Mouse (Mus musculus) myocyte (in vitro differentiated cells): ENCODE results near the gene Pitpna. TPM values are rescaled to one million over a fixed set of nuclear protein-coding genes. Genes with fewer than 3 reads are reported as not detected.

Experiments used
- H3K27me3 ChIP-seq: one replicate; pipeline ENCODE4 v1.6.1; 2011; ENCODE audit not compliant: control insufficient read depth, insufficient read depth, insufficient read length
- H3K36me3 ChIP-seq: one replicate; pipeline ENCODE4 v1.6.1; 2011; ENCODE audit not compliant: control insufficient read depth, insufficient read depth
- H3K4me2 ChIP-seq: one replicate; pipeline ENCODE4 v1.6.1; 2011; ENCODE audit warnings: low read depth, control low read depth
- H3K4me3 ChIP-seq: one replicate; pipeline ENCODE4 v1.5.1; 2011; ENCODE audit warnings: mild to moderate bottlenecking, control low read depth, moderate library complexity
- H3K79me2 ChIP-seq: one replicate; pipeline ENCODE4 v1.6.1; 2011; ENCODE audit not compliant: control insufficient read depth, insufficient read depth
- H3ac ChIP-seq: one replicate; pipeline ENCODE4 v1.6.1; 2011; ENCODE audit not compliant: control insufficient read depth, insufficient read length
- CEBPB ChIP-seq: IDR thresholded peaks from 2 replicates; pipeline ENCODE4 v1.6.1; 2011; ENCODE audit warnings: mild to moderate bottlenecking, moderate library complexity; ENCODE audit not compliant: poor library complexity, insufficient read depth, severe bottlenecking
- E2F4 ChIP-seq: IDR thresholded peaks from one replicate; pipeline ENCODE4 v1.6.1; 2011; ENCODE audit warnings: mild to moderate bottlenecking, control low read depth, moderate library complexity; ENCODE audit not compliant: insufficient read depth
- MAX ChIP-seq: IDR thresholded peaks from one replicate; pipeline ENCODE4 v1.6.1; 2011; ENCODE audit warnings: low read depth, mild to moderate bottlenecking, control low read depth
- MYOD1 ChIP-seq, 3 experiments: IDR thresholded peaks; one replicate each; pipeline ENCODE4 v1.6.1; 2011; ENCODE audit warnings: control low read depth in 2 of 3, low read depth in 2 of 3, mild to moderate bottlenecking in 2 of 3, moderate library complexity in 1 of 3; ENCODE audit not compliant: insufficient read length in 2 of 3, control insufficient read depth in 1 of 3
- MYOG ChIP-seq, 3 experiments: IDR thresholded peaks; one replicate each; pipeline ENCODE4 v1.6.1; 2011; ENCODE audit warnings: control low read depth in 2 of 3, low read depth in 2 of 3, mild to moderate bottlenecking in 2 of 3; ENCODE audit not compliant: insufficient read length in 2 of 3, control insufficient read depth in 1 of 3, insufficient read depth in 1 of 3
- POLR2A ChIP-seq: IDR thresholded peaks from one replicate; pipeline ENCODE4 v1.6.1; 2011; ENCODE audit warnings: low read depth, mild to moderate bottlenecking, control low read depth, moderate library complexity; ENCODE audit not compliant: insufficient read length
- POLR2AphosphoS2 ChIP-seq: IDR thresholded peaks from one replicate; pipeline ENCODE4 v1.6.1; 2011; ENCODE audit warnings: low read depth, control low read depth; ENCODE audit not compliant: insufficient read length
- REST ChIP-seq: IDR thresholded peaks from one replicate; pipeline ENCODE4 v1.6.1; 2011; ENCODE audit warnings: mild to moderate bottlenecking, control low read depth, moderate library complexity; ENCODE audit not compliant: insufficient read depth, insufficient read length
- SRF ChIP-seq: IDR thresholded peaks from one replicate; pipeline ENCODE4 v1.6.1; 2011; ENCODE audit warnings: low read depth; ENCODE audit not compliant: control insufficient read depth, insufficient read length
- TCF12 ChIP-seq: IDR thresholded peaks from one replicate; pipeline ENCODE4 v1.6.1; 2011; ENCODE audit warnings: mild to moderate bottlenecking, control low read depth; ENCODE audit not compliant: poor library complexity, insufficient read depth, severe bottlenecking
- TCF3 ChIP-seq: IDR thresholded peaks from one replicate; pipeline ENCODE4 v1.6.1; 2011; ENCODE audit warnings: low read depth, control low read depth; ENCODE audit not compliant: insufficient read length
- USF1 ChIP-seq: IDR thresholded peaks from one replicate; pipeline ENCODE4 v1.6.1; 2011; ENCODE audit warnings: low read depth, mild to moderate bottlenecking, control low read depth, moderate library complexity
- polyA plus RNA-seq: library from polyadenylated mRNA; unstranded; fragments of >200 nt; fragmentation: generic; extraction: Trizol; gene quantifications from one replicate; pipeline ENCODE4 v1.2.1, GENCODE M21; 2012; ENCODE audit warnings: missing spikeins

The Pitpna gene
- polyA plus RNA-seq, 1 experiment, result 125 TPM

GRCm38 (mm10) chr11:75660941-75661800, 73.3 kb downstream of the Pitpna start:
- Histone ChIP-seq H3K79me2 (peaks cover 13% of the 10 kb centered on the region), H3K36me3 (peaks cover 57% of the 10 kb centered on the region), H3K27me3 (no peaks in the 10 kb centered on the region), H3K4me3 (no peak overlapping the region), H3ac (no peak overlapping the region), H3K4me2 (no peak overlapping the region)
- no peak for TF ChIP-seq USF1
- no peak for TF ChIP-seq SRF
- no peak for TF ChIP-seq CEBPB
- TF ChIP-seq REST, result no peak
- TF ChIP-seq POLR2AphosphoS2, result no peak
- TF ChIP-seq E2F4, result no peak
- no peak for TF ChIP-seq MAX
- TF ChIP-seq MYOG (IDR thresholded peaks at IDR 0.05; ENCODE audit: control insufficient read depth in 1 of 3, insufficient read depth in 1 of 3, insufficient read length in 2 of 3, low read depth in 2 of 3), result no peak
- no peak for TF ChIP-seq TCF12
- no peak for TF ChIP-seq POLR2A
- no peak for TF ChIP-seq TCF3
- TF ChIP-seq MYOD1 (IDR thresholded peaks at IDR 0.05; ENCODE audit: control insufficient read depth in 1 of 3, insufficient read length in 2 of 3, low read depth in 2 of 3), result no peak

DNA sequence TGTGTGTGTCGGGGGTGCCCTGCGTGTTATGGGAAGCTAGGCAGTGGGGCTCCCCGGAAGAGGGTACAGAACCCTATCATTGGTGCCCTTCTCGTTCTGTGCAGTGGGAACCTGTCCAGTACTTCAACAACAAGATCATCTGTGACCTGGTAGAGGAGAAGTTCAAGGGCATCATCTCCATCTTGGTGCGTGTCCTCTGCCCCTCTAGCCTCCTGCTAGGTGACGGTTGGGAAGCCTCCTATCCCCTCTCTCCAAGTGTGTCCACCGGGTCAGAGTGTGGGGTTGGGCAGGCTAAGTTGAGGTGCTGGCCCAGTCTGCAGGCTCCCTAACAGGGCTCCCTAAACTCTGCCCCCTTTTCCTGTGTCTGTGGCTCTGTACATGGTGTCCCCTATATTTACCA, 74.2 kb downstream of the Pitpna start:
- H3K4me2 ChIP-seq, result no peak overlapping the region
- H3ac ChIP-seq, result no peak overlapping the region
- no peaks in the 10 kb centered on the region for H3K27me3 ChIP-seq
- TF ChIP-seq CEBPB (no peak), POLR2A (no peak), MAX (no peak), TCF3 (no peak), REST (no peak), POLR2AphosphoS2 (no peak), TCF12 (no peak), E2F4 (no peak), SRF (no peak), USF1 (no peak), MYOG (IDR thresholded peaks at IDR 0.05; ENCODE audit: control insufficient read depth in 1 of 3, insufficient read depth in 1 of 3, insufficient read length in 2 of 3, low read depth in 2 of 3) (no peak), MYOD1 (IDR thresholded peaks at IDR 0.05; ENCODE audit: control insufficient read depth in 1 of 3, insufficient read length in 2 of 3, low read depth in 2 of 3) (no peak)
- peaks cover 64% of the 10 kb centered on the region for H3K36me3 ChIP-seq
- peaks cover 8% of the 10 kb centered on the region for H3K79me2 ChIP-seq
- H3K4me3 ChIP-seq, result no peak overlapping the region

DNA sequence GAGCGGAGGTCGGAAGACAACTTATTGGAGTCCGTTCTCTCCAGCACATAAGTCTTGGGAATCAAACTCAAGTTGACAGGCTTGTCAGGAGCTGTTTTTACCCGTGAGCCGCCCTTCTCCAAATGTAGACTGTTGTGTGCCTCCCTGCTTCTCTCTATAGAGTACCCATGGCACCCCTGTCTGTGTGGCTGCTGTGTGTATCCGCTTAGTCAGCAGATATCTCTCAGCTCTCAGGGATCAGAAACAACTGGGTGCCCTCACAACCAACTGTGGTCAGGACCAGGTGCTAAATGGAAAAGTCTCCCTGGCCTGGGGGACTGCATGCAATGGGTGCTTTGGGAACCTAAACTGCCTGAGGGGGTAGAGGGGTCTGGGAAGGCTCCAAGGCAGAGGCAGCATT, 78.4 kb downstream of the Pitpna start:
- Histone ChIP-seq H3K36me3 (peaks cover 57% of the 10 kb centered on the region), H3K4me2 (no peak overlapping the region), H3K27me3 (no peaks in the 10 kb centered on the region), H3K4me3 (no peak overlapping the region), H3K79me2 (no peaks in the 10 kb centered on the region), H3ac (no peak overlapping the region)
- TF ChIP-seq MAX, result no peak
- TF ChIP-seq POLR2AphosphoS2, result no peak
- TF ChIP-seq TCF3, result no peak
- TF ChIP-seq MYOG (IDR thresholded peaks at IDR 0.05; ENCODE audit: control insufficient read depth in 1 of 3, insufficient read depth in 1 of 3, insufficient read length in 2 of 3, low read depth in 2 of 3), result no peak
- no peak for TF ChIP-seq E2F4
- TF ChIP-seq MYOD1 (IDR thresholded peaks at IDR 0.05; ENCODE audit: control insufficient read depth in 1 of 3, insufficient read length in 2 of 3, low read depth in 2 of 3), result no peak
- TF ChIP-seq SRF, result no peak
- no peak for TF ChIP-seq TCF12

DNA sequence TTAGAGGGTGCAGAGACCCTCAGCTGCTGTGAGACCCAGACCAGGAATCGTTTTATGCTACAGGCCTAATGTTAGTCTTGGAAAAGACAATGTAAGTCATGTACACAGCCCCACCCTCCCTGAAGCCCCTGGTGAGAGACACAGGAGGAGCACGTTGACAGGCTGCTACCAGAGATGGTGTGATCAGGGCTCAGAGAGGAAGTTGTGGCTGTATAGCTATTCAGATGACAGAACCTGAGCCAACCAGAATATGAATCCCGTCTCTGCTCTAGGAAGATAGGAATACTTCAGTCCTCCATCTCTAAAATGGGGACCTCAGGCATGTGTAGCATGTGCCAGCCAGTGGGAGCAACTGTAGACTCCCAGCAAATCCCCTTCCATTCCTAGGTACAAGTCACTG, 80.7 kb downstream of the Pitpna start:
- TF ChIP-seq SRF, result no peak
- TF ChIP-seq MYOG (IDR thresholded peaks at IDR 0.05; ENCODE audit: control insufficient read depth in 1 of 3, insufficient read depth in 1 of 3, insufficient read length in 2 of 3, low read depth in 2 of 3), result no peak
- TF ChIP-seq POLR2A, result no peak
- TF ChIP-seq MYOD1 (IDR thresholded peaks at IDR 0.05; ENCODE audit: control insufficient read depth in 1 of 3, insufficient read length in 2 of 3, low read depth in 2 of 3), result no peak
- no peak for TF ChIP-seq REST
- Histone ChIP-seq H3K36me3 (peaks cover 59% of the 10 kb centered on the region), H3ac (no peak overlapping the region), H3K4me2 (no peak overlapping the region), H3K4me3 (no peak overlapping the region), H3K27me3 (no peaks in the 10 kb centered on the region), H3K79me2 (no peaks in the 10 kb centered on the region)

- Histone ChIP-seq H3K4me2 (no peak overlapping the region), H3K36me3 (peaks cover 61% of the 10 kb centered on the region), H3ac (no peak overlapping the region), H3K27me3 (no peaks in the 10 kb centered on the region), H3K79me2 (no peaks in the 10 kb centered on the region), H3K4me3 (no peak overlapping the region)
- TF ChIP-seq REST, result no peak
- TF ChIP-seq MYOG (IDR thresholded peaks at IDR 0.05; ENCODE audit: control insufficient read depth in 1 of 3, insufficient read depth in 1 of 3, insufficient read length in 2 of 3, low read depth in 2 of 3), result no peak
- TF ChIP-seq MAX, result no peak
- TF ChIP-seq USF1, result no peak
- TF ChIP-seq MYOD1 (IDR thresholded peaks at IDR 0.05; ENCODE audit: control insufficient read depth in 1 of 3, insufficient read length in 2 of 3, low read depth in 2 of 3), result no peak
Observed at GRCm38 (mm10) chr11:75669176-75669852, 81.4 kb downstream of the Pitpna start.
